Mouse (Mus musculus): ENCODE results near the gene Lrrc34.

Lrrc34 gene

DNA sequence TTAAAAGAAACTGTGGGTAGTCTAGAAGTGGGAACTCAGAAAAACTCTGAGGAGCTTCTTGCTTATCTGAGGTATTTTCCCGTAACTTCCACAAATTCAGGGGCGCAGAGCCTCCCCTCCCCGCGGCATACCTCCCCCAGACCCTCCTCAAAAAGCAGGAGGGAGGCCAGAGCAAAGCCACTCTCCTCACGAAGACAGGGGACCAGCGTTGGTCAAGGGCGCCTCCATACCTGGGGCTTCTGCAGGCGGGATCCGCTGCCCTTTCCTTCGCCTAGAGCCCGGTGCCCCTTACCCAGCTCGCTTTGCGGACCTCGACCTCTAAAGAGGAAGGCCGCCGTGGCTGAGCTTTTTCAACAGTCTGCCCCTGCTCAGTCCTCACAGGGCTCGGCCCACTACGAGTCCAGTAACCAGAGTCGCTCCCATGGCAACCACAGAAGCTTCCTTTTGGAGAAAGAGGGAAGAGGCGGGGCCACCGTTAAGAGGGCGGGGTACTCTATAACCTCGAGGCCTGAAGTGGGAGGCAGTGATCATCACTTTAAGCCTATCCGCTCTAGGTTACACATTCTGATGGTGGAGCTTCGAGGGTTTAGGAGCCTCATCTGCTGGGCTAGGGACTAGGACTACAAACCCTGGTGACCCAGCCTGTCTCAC is at the start of gene Lrrc34:
Gene Lrrc34, minus strand, starts transcription at position 430 of the 651 bp plus-strand sequence.
- DNase-seq: peak; percentile 60 to 72

DNA sequence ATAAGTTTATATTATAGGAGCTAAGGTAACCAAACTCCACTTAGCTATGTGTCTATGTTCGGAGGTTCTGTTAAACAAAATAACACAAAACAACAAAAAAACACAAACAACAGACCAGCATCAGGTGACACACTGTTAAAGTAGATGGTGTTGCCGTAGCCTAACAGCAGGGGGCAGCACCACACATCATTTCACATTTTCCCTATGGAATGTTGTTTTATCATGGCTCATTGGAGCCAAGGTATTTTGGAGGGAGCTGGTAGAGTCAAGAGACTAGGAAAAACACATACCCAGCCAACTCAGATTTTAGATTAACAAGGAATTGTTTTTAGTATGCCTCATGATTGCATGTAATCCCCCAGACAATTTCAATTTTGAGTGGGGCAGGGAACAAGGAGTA is 48.7 kb upstream of the Lrrc34 start:
- DNase-seq: peak in 1 of 2 experiments; percentile 56

DNA sequence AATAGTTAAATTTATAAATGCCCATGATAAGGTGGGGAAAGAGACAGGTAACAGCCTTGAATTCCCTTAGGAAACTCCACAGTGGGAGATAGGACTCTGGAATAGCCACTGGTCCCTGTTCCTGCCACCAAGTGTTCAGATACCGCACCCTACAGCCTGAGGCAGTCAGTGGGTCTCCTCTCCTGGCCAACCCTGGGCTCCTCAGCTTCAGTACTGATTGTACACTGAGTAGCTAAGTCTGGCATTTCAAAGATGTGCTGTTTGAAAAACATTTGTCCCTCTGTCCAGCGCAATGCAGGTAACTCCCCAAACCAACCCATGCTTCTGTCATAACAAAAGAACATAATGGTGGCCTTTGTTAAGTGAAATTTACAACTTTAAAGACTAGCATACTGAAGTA is 48.0 kb upstream of the Lrrc34 start:
- DNase-seq: no peak

DNA sequence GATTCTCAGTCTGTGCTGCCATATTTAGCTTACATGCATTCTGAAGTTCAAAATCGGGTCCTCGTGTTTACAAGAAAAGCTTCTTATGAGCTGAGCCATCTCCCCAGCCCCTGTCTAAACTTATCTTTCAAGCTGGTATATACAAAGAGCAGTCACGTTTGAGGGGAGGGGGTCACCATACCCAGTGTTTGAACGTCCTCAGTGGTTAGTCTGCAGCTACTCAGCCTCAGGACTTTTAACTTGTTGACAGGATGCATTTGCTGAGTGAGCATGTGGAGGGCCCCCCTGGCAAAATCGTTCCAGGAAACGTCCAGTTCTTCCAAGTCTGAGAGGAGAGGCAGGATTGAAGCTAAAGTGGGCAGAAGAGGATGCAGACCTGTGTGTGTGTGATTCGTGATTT is 43.3 kb upstream of the Lrrc34 start:
- no peak for DNase-seq

DNA sequence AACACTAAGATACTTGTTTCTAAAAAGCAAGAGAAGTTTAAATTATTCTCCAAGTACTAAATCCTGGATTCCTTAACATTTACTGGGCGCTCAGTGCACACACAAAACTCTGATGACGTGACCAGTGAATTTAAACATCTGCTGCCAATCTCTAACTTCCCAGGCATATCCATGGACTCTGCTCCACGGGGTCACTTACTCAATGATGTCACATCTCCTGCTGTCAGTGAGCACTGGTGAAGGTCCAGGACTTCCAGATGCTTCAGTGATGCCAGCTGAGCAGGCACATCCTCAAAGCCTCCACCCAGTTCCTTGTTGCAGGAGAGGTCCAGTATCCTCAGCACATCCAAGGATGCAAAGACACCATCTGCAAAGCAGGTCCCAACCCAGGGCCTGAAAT is 39.5 kb upstream of the Lrrc34 start:
- DNase-seq: peak; percentile 13 to 57

DNA sequence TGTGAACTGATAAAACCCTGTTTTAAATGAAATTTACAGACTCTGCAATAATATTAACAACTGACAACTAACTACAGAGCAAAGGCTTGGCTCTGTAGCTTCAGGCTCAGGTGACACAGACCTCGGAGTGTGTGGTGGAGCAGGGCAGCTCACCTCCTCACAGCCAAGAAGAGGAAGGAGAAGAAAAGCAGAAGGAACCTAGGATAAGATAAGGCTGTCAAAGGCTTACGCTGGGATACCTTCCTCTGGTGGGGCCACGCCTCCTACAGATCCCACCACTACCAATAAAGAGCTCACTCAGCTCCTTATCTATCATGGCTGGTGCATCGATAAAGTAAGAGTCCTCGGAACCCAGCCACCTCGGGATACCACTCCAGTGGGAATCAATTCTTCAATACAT is 35.5 kb upstream of the Lrrc34 start:
- no peak for DNase-seq

DNA sequence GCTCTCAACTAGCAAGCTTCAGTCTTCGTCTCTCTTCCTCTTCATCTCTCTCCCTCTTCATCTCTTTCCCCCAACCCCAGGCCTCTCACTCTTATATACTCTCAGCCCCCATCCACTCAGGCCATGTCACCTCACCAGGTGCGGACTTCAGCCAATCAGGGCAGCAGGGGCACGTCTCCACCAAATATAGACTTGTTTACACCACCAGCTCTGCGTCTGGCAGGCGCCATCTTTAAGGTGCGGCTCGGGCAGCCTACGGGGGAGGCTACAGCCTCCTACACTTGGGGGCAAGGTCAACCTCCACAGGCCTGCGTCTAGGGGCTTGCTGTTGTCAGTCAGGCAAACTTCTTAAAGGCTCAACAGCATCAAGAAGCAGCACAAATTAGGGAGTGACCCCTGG is 10.8 kb upstream of the Lrrc34 start:
- no peak for DNase-seq

DNA sequence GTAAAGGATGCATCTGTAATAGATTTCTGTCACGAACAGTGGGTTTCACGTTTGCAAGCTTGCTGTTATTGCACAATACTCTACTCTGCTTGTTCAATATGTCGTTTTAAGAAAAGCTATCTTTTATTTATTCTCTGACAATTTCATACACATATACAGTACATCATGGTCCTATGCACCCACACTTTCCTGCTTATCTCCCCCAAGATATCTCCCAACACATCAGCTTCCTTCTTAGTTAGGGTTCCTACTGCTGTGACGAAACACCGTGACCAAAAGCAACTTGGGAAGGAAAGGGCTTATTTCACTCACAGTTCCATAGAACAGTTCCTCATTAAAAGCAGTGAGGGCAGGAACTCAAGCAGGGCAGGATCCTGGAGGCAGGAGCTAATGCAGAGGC is 8.3 kb upstream of the Lrrc34 start:
- no peak for DNase-seq

DNA sequence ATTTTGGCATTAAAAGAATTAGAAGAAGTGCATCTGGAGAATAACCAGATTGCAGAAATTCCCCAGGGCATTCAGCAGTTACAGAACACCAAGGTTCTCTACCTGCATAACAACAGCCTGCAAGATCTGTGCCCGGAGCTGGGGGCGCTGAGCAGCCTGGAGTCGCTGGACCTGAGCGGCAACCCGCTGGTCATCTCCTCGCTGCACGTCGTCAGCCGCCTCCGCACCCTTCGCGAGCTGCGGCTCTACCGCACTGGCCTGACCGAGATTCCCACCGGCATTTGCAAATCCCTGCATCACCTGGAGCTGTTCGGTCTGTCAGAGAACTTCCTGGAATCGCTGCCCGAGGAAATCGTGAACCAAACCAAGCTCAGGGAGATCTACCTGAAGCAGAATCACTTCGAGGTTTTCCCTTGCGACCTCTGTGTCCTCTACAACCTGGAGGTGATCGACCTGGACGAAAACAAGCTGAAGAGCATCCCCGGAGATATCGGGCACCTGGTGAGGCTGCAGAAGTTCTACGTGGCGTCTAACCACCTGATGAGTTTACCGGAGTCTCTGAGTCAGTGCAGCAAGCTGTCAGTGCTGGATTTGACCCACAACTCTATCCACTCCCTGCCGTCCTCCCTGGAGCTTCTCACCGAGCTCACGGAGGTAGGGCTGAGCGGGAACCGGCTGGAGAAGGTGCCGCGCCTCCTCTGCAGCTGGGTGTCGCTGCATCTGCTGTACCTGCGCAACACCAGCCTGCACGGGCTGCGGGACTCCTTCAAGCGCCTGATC is 2.6 kb upstream of the Lrrc34 start:
- peak; percentile 9 to 29 for DNase-seq

DNA sequence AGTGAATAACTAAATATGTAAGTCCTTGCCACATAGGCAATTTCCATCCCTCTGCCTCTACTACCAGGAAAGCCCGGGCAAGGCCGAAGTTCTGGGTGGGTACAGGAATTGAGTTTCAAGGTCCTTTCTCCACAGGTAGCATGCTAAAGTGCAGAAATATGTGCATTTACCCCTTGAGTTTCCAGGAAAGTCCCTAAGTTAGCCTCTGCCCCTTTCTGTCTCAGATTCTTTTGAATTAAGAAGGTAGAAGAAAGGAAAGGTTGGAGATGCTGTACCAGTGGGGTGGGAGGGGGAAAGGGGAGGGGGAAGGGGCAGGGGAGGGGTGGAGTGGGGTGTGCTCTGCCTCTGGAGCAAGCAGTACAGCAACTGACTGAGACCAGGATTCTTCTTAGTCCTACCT is 797 bp upstream of the Lrrc34 start:
- no peak for DNase-seq

DNA sequence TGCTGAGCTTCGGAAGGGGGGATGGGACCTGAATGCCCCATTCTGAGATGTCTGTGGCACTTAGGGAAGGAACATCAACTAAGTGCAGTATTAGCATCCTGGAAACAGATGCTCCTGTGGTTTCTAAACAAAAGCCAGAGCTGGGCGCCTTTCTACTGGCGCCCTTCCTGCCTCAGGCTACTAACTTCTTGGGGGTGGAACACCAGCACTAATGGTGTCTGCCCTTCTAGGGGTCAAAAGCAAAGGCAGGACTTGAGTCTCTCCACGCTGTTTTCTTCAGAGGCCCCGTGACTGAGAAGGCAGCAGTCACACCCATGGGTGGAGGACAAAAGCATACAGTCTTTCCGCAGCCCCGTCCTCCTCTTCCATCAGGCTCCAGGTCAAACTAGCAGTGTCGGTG is 908 bp downstream of the Lrrc34 start:
- DNase-seq: no peak

DNA sequence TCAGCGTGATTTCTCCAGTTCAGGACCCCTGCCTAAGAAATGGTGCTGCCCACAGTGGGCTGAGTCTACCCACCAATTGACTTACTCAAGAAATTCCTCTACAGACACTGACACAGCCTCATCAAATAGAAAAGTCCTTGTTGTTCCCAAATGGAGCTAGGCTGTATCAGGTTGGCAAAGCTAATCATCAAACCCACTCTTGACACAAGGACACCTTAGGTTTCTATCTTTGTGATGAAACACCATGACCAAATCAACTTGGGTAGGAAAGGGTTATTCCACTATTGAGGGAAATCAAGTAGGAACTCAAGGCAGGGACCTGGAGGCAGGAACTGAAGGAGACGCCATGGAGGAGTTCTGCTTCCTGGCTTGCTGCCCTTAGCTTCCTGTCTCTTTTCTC is 3.5 kb downstream of the Lrrc34 start, which contains the start of gene Lrriq4:
Gene Lrriq4, plus strand, starts transcription at position 301 of the 400 bp plus-strand sequence.
- DNase-seq: no peak

DNA sequence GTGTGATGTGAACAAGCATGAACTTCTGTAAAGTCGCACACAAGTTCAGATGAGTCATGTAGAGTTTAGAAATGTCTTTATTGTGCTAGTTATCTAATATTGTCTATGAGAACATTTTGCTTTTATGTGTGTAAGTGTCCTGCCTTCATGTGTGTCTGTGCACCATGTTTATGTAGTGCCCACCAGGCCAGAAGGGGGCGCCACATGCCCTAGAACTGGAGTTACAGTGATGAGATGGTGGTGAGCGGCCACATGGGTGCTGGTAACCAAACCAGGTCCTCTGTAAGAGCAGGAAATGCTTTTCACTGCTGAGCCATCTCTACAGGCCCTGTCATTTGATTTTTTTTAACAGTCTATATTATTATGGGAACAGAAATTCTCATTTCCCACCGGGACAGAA is 12.0 kb downstream of the Lrrc34 start:
- DNase-seq: no peak

DNA sequence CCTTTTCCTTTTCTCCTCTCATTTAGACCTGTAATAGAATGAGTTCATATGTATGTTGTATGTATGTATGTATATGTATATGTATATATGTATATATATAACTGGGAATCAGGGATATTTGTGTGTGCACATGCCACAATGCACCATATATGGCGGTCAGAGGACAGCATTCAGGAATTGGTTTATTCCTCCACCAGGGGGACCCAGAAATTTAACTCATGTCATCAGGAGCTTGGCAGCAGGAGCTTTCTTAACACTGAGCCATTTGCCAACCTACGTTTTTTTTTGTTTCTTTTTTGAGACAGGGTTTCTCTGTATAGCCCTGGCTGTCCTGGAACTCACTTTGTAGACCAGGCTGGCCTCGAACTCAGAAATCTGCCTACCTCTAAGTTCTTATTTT is 14.0 kb downstream of the Lrrc34 start:
- no peak for DNase-seq

DNA sequence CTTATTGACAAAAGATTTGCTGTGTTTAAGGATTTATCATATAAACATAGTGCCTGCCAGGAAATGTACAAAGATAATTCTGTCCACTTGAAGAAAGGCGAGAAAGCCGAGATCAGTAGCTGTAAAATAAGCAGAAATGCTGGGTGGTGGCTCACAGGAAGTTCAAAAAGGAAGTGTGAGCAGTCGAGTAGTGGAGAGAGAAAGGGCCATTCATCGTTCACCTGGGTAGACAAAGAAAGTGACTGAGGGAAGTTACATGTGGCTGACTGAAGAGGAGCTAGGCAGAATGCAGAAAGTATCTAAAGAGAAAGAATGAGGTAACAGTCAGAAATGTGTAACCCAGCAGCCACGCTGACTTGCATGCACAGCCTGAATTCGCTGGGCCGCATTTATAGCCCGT is 27.5 kb downstream of the Lrrc34 start:
- no peak for DNase-seq

DNA sequence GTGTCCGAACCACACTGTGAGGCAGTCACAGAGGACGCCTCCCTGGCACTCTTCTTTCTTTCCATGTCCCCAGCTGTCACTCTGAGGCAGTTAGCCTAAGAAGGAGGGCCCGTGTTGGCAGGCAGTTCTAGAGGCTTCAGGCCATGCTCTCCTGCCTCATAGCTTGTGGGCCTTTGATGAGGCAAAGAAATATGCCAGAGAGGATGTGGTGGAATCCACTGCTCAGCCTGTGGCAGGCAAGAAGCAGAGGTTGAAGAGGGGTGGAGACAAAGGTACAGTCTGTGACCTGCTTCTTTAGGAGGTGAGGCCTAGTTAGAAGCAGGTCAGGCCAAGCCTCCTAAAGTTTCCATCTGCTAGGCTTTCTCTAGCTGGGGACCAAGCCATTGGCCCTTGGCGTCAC is 36.7 kb downstream of the Lrrc34 start:
- DNase-seq: no peak

DNA sequence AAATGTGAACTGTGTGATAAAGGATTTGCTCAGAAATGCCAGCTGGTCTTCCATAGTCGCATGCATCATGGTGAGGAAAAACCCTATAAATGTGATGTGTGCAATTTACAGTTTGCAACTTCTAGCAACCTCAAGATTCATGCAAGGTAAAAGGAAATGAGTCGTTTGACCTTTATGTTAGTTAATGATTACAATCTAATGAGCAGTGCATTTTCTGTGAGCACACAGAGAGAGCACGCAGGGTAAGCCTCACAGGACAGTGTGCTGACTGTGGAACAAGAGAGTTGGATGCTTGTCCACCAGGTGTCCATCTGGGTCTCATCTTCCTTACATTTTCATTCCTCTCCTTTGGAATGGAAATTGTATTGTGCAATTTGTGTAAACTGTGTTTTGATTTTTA is 38.7 kb downstream of the Lrrc34 start:
- DNase-seq: no peak

DNA sequence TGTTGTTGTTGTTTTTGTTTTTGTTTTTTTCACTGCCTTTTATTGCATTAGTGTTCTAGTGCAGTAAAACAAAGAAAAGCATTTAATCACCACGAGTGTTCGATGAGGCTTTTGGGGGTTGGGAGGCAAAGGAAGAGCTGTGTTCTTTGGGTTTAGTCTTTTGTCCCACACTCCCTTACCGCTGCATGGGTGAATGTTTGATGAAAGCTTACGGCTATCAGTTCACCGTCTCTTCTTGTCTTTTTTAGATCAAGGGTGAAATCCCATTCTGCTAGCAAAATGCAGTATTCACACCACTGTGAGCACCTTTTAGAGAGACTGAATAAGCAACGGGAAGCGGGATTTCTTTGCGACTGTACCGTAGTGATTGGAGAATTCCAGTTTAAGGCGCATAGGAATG is 44.4 kb downstream of the Lrrc34 start:
- no peak for DNase-seq

DNA sequence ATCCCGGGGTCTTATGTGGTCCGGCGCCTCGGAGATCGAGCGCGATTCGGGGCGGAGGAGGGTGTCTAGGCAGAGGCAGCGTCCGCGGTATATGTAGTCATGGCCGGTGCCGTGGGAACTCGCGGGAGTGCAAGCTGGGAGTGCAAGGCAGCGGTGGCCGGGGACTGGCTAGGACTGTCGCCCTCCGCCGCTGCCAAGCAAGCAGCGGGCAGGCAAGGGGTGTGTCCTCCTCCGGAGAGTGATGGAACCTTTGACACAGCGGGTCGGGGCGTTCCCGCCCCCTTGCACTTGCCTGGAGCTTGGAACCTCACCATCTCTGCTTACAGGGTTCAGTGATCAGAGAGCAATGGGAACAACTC is 45.0 kb downstream of the Lrrc34 start:
- peak in 1 of 2 experiments; percentile 87 for DNase-seq

DNA sequence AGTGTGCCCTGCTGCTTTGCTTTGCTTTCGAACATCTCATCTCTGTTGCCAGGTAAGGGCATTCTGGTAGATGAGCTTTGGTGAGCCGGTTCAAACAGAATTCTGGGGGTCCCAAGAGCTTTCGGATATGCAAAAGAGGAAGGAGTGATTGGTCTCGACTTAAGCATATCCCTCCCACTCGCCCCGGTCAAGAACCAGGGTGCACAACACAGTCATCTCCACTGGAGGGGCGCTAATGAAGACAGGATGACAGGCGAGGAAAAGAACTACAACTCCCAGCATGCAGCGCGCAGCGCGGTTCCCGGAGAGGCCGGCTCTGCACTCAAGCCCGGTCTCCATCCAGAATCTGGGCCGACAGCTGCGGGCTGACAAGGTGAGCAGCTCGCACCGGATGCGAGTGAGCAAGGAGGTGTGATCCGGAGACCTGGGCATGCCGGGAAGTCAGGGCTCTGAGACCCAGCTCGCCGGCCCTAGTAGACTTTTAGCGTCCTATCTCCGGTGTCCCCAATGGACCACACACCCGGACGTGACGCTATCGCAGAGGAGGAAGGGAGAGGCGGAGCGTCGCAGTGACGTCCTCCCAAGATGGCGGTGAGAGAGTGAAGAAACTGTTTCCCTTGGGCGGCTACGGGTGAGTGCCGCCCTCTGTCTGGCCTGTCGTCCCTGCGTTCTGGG is 45.5 kb downstream of the Lrrc34 start, which contains the start of gene Mynn:
Gene Mynn, plus strand, starts transcription at position 1 of the 675 bp plus-strand sequence.
- DNase-seq: peak; percentile 96 to 97

DNA sequence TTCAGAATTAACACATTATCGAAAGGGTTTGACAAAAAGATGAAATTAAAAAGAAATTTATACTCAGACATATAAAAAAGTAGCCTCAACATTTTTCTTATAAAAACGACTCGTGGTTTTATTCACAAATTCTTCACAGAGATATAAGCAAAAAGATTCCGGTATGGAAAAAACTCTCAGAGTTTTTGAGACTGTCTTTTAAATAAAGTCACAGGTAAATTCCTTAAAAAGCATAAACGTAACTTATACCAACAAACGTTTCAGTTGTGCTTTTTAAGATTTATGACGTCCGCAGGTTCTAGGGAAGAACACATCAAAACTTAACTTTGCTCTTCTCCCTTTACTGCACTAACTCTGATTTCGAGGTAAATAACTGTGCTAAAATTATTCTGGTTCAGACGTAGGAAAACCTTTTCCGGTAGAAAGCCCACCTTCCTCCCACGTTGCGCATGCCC is 46.0 kb downstream of the Lrrc34 start:
- no peak for DNase-seq

DNA sequence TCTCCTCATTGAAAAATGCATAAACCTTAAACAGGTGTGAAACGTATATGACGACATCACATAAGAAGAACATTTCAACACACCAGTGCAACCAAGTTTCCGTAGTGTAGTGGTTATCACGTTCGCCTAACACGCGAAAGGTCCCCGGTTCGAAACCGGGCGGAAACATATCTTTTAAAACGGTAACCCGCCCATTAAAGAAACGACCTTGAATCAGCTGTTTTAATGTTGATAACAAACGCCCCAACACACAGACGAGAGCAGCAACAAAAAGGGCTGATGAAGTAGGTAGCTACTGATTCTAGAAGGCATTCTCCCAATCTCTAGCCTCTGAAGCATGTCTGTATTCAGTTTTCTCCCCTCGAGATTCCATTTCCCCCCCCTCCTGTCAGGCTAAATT is 46.5 kb downstream of the Lrrc34 start:
- DNase-seq: peak; percentile 78 to 88

DNA sequence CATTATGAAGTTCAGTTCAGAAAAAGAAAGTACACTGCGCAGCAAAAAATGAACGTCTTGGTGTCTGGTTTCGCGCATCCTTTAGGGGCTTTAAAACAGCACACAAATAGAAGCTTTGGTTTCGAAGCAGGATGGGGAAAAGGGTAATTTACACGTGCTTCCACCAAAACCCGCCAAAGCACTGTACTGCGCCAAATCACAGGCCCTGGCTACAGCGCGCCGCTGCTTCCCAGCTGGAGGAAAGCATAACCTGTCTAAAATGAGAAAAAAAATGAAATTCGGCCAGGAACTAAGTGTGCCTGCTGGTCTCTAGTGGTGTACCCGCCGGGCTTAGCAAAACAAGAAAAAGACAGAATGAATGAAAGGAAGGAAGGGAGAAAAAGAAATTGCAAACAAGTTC is 47.0 kb downstream of the Lrrc34 start:
- peak; percentile 26 for DNase-seq
